Mouse (Mus musculus): ENCODE measurements around the gene Gm20721. TPM values are rescaled to one million over a fixed set of nuclear protein-coding genes. Genes with fewer than 3 reads are reported as not detected.
A peak's percentile ranks its signal among the peaks of the same experiment; 100 is the strongest.

The Gm20721 gene
- polyA plus RNA-seq, 1 experiment = 0.40 TPM

DNA sequence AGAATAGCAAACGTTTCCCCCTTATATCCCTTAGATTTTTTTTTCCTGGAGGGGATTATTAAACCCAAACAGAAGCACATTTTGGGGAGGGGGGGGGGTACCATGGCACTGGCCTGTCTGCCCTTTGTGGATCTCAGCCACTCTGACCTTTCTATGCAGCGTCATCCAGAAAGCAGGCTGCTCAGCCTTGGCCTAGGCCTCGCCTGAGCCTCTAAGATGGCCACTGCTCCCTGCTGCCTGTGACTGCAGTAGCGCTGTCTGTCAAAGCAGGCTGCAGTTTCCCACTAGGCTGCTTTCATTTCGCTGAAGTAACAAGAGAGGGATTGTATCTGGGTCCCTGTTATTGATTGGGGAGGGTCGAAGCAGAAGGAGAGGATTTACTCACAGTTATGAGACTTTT is 44.0 kb downstream of the Gm20721 start:
- H3K27ac ChIP-seq (ENCODE audit: insufficient read depth, low read length) = no peak overlapping the region
- no peaks in the 10 kb centered on the region for H3K4me1 ChIP-seq (ENCODE audit: control insufficient read depth, insufficient read depth, low read length)
- no peak for TF ChIP-seq EP300 (IDR thresholded peaks at IDR 0.05; ENCODE audit: insufficient read depth, low read depth, low read length)
- TF ChIP-seq POLR2A (IDR thresholded peaks at IDR 0.05; ENCODE audit: insufficient read depth, low read length) = no peak
- peaks cover 16% of the 10 kb centered on the region for H3K9me3 ChIP-seq (replicated peaks; ENCODE audit: control insufficient read depth, insufficient read depth, low read length, poor library complexity, severe bottlenecking)
- H3K4me3 ChIP-seq (ENCODE audit: low read depth, low read length) = no peak overlapping the region
- no peak overlapping the region for H3K9ac ChIP-seq (ENCODE audit: low read depth, poor library complexity, severe bottlenecking)
- H3K27me3 ChIP-seq (ENCODE audit: control insufficient read depth, insufficient read depth, low read length, poor library complexity, severe bottlenecking) = 0 out of 2 replicates have a peak, but pooled peaks cover 2% of the 10 kb centered on the region
- H3K36me3 ChIP-seq (ENCODE audit: control insufficient read depth, insufficient read depth, low read length, poor library complexity, severe bottlenecking) = no peaks in the 10 kb centered on the region

DNA sequence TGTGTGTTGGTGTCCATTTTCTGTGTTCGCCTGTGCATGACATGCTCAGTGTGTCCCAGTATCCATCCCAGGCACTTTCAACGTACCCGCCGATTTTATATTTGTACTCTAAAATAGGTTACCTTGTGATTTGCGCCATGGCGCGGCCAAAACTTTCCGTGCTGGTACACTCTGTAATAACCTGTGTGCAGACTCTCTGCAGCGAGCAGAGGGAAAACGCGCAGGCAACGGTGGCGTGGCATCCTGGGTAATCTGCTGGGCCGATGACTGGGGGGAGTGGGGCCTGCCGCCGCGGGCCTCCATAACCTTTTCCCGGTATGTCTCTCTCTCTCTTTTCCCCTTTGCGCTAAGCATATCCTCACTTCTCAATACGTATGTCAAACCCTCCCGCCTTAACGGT is 45.8 kb downstream of the Gm20721 start:
- Histone ChIP-seq H3K9ac (ENCODE audit: low read depth, poor library complexity, severe bottlenecking) (no peak overlapping the region), H3K4me1 (ENCODE audit: control insufficient read depth, insufficient read depth, low read length) (no peaks in the 10 kb centered on the region), H3K27ac (ENCODE audit: insufficient read depth, low read length) (no peak overlapping the region), H3K36me3 (ENCODE audit: control insufficient read depth, insufficient read depth, low read length, poor library complexity, severe bottlenecking) (no peaks in the 10 kb centered on the region), H3K9me3 (replicated peaks; ENCODE audit: control insufficient read depth, insufficient read depth, low read length, poor library complexity, severe bottlenecking) (peaks cover 20% of the 10 kb centered on the region), H3K4me3 (ENCODE audit: low read depth, low read length) (peak overlapping the region; percentile 37), H3K27me3 (ENCODE audit: control insufficient read depth, insufficient read depth, low read length, poor library complexity, severe bottlenecking) (0 out of 2 replicates have a peak, but pooled peaks cover 2% of the 10 kb centered on the region)
- TF ChIP-seq CTCF (IDR thresholded peaks at IDR 0.05; ENCODE audit: low read depth, low read length) (no peak), EP300 (IDR thresholded peaks at IDR 0.05; ENCODE audit: insufficient read depth, low read depth, low read length) (no peak), POLR2A (IDR thresholded peaks at IDR 0.05; ENCODE audit: insufficient read depth, low read length) (no peak)

DNA sequence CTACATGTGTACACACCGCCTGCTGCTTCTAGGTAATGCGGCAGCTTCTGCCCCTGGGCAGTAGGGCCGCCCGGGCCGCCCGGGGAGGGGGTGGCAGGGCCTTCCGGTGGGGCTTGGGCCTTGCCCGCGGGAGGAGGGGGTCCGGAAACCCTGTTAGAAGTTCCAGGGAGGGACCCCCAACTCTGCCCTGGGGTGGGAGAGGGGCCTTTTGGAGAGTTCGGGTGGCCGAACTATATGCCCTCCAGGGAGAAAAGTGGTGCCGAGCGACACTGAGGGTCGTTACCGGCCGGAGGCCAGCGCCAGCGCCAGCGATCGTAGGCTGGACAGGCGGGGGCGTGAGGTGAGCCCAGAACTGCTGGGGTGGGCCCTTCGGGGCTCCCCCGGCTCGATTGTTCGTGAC is 46.3 kb downstream of the Gm20721 start:
- TF ChIP-seq POLR2A (IDR thresholded peaks at IDR 0.05; ENCODE audit: insufficient read depth, low read length) (no peak), CTCF (IDR thresholded peaks at IDR 0.05; ENCODE audit: low read depth, low read length) (no peak), EP300 (IDR thresholded peaks at IDR 0.05; ENCODE audit: insufficient read depth, low read depth, low read length) (no peak)
- H3K27ac ChIP-seq (ENCODE audit: insufficient read depth, low read length) = no peak overlapping the region
- no peaks in the 10 kb centered on the region for H3K36me3 ChIP-seq (ENCODE audit: control insufficient read depth, insufficient read depth, low read length, poor library complexity, severe bottlenecking)
- peak overlapping the region; percentile 4 for H3K4me3 ChIP-seq (ENCODE audit: low read depth, low read length)
- no peaks in the 10 kb centered on the region for H3K4me1 ChIP-seq (ENCODE audit: control insufficient read depth, insufficient read depth, low read length)
- peaks cover 20% of the 10 kb centered on the region for H3K9me3 ChIP-seq (replicated peaks; ENCODE audit: control insufficient read depth, insufficient read depth, low read length, poor library complexity, severe bottlenecking)
- 0 out of 2 replicates have a peak, but pooled peaks cover 2% of the 10 kb centered on the region for H3K27me3 ChIP-seq (ENCODE audit: control insufficient read depth, insufficient read depth, low read length, poor library complexity, severe bottlenecking)
- H3K9ac ChIP-seq (ENCODE audit: low read depth, poor library complexity, severe bottlenecking) = no peak overlapping the region

DNA sequence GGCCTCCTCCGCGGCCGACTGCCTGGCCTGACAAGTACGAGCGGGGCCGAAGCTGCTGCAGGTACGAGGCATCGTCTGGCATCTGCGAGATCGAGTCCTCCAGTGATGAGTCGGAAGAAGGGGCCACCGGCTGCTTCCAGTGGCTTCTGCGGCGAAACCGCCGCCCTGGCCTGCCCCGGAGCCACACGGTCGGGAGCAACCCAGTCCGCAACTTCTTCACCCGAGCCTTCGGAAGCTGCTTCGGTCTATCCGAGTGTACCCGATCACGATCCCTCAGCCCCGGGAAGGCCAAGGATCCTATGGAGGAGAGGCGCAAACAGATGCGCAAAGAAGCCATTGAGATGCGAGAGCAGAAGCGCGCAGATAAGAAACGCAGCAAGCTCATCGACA is 46.7 kb downstream of the Gm20721 start:
- no peak for TF ChIP-seq EP300 (IDR thresholded peaks at IDR 0.05; ENCODE audit: insufficient read depth, low read depth, low read length)
- TF ChIP-seq POLR2A (IDR thresholded peaks at IDR 0.05; ENCODE audit: insufficient read depth, low read length) = no peak
- TF ChIP-seq CTCF (IDR thresholded peaks at IDR 0.05; ENCODE audit: low read depth, low read length) = no peak
- H3K4me1 ChIP-seq (ENCODE audit: control insufficient read depth, insufficient read depth, low read length) = no peaks in the 10 kb centered on the region
- H3K27ac ChIP-seq (ENCODE audit: insufficient read depth, low read length) = no peak overlapping the region
- 0 out of 2 replicates have a peak, but pooled peaks cover 2% of the 10 kb centered on the region for H3K27me3 ChIP-seq (ENCODE audit: control insufficient read depth, insufficient read depth, low read length, poor library complexity, severe bottlenecking)
- H3K9me3 ChIP-seq (replicated peaks; ENCODE audit: control insufficient read depth, insufficient read depth, low read length, poor library complexity, severe bottlenecking) = peaks cover 20% of the 10 kb centered on the region
- no peaks in the 10 kb centered on the region for H3K36me3 ChIP-seq (ENCODE audit: control insufficient read depth, insufficient read depth, low read length, poor library complexity, severe bottlenecking)
- peak overlapping the region; percentile 4 for H3K4me3 ChIP-seq (ENCODE audit: low read depth, low read length)
- no peak overlapping the region for H3K9ac ChIP-seq (ENCODE audit: low read depth, poor library complexity, severe bottlenecking)

DNA sequence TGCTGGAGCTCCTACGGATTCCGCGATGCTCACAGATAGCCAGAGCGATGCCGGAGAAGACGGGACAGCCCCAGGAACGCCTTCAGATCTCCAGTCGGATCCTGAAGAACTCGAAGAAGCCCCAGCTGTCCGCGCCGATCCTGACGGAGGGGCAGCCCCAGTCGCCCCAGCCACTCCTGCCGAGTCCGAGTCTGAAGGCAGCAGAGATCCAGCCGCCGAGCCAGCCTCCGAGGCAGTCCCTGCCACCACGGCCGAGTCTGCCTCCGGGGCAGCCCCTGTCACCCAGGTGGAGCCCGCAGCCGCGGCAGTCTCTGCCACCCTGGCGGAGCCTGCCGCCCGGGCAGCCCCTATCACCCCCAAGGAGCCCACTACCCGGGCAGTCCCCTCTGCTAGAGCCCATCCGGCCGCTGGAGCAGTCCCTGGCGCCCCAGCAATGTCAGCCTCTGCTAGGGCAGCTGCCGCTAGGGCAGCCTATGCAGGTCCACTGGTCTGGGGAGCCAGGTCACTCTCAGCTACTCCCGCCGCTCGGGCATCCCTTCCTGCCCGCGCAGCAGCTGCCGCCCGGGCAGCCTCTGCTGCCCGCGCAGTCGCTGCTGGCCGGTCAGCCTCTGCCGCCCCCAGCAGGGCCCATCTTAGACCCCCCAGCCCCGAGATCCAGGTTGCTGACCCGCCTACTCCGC is 47.3 kb downstream of the Gm20721 start:
- peaks cover 22% of the 10 kb centered on the region for H3K9me3 ChIP-seq (replicated peaks; ENCODE audit: control insufficient read depth, insufficient read depth, low read length, poor library complexity, severe bottlenecking)
- no peak overlapping the region for H3K9ac ChIP-seq (ENCODE audit: low read depth, poor library complexity, severe bottlenecking)
- H3K27ac ChIP-seq (ENCODE audit: insufficient read depth, low read length) = no peak overlapping the region
- no peaks in the 10 kb centered on the region for H3K36me3 ChIP-seq (ENCODE audit: control insufficient read depth, insufficient read depth, low read length, poor library complexity, severe bottlenecking)
- peak overlapping the region; percentile 4 for H3K4me3 ChIP-seq (ENCODE audit: low read depth, low read length)
- 0 out of 2 replicates have a peak, but pooled peaks cover 2% of the 10 kb centered on the region for H3K27me3 ChIP-seq (ENCODE audit: control insufficient read depth, insufficient read depth, low read length, poor library complexity, severe bottlenecking)
- TF ChIP-seq POLR2A (IDR thresholded peaks at IDR 0.05; ENCODE audit: insufficient read depth, low read length) (no peak), CTCF (IDR thresholded peaks at IDR 0.05; ENCODE audit: low read depth, low read length) (no peak), EP300 (IDR thresholded peaks at IDR 0.05; ENCODE audit: insufficient read depth, low read depth, low read length) (no peak)
- H3K4me1 ChIP-seq (ENCODE audit: control insufficient read depth, insufficient read depth, low read length) = no peaks in the 10 kb centered on the region

DNA sequence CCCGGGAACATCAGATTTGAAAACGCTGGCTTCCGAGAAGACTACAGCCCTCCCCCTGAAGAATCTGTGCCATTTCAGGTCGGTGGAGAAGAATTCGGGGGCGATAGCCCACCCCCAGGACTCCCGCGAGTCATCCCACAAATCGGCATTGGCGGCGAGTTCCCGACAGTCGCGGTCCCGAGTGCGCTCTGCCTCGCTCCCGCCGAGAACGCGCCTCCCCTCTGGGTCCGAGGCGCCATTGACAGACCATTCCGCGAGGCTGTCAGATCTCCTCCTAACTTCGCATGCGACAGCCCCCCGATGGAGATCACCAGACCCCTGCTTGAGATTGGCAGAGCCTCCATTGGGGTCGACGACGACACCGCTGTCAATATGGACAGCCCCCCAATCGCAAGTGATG is 48.0 kb downstream of the Gm20721 start:
- TF ChIP-seq EP300 (IDR thresholded peaks at IDR 0.05; ENCODE audit: insufficient read depth, low read depth, low read length) = no peak
- TF ChIP-seq CTCF (IDR thresholded peaks at IDR 0.05; ENCODE audit: low read depth, low read length) = no peak
- no peak for TF ChIP-seq POLR2A (IDR thresholded peaks at IDR 0.05; ENCODE audit: insufficient read depth, low read length)

More for the DNA sequence above, 48.0 kb downstream of the Gm20721 start:
- H3K27ac ChIP-seq (ENCODE audit: insufficient read depth, low read length) = no peak overlapping the region
- 0 out of 2 replicates have a peak, but pooled peaks cover 2% of the 10 kb centered on the region for H3K27me3 ChIP-seq (ENCODE audit: control insufficient read depth, insufficient read depth, low read length, poor library complexity, severe bottlenecking)
- H3K4me1 ChIP-seq (ENCODE audit: control insufficient read depth, insufficient read depth, low read length) = no peaks in the 10 kb centered on the region
- H3K9me3 ChIP-seq (replicated peaks; ENCODE audit: control insufficient read depth, insufficient read depth, low read length, poor library complexity, severe bottlenecking) = peaks cover 24% of the 10 kb centered on the region
- no peak overlapping the region for H3K9ac ChIP-seq (ENCODE audit: low read depth, poor library complexity, severe bottlenecking)
- no peak overlapping the region for H3K4me3 ChIP-seq (ENCODE audit: low read depth, low read length)
- H3K36me3 ChIP-seq (ENCODE audit: control insufficient read depth, insufficient read depth, low read length, poor library complexity, severe bottlenecking) = no peaks in the 10 kb centered on the region

All from ES-Bruce4 (cell line).